Mouse (Mus musculus) layer of hippocampus, adult 11-12 months (tissue): ENCODE measurements around the gene Rapgef5.

Experiments
- DNase-seq: peaks from one replicate; pipeline ENCODE4 v3.0.0; 2022; ENCODE audit warnings: low spot score

Gene Rapgef5

DNA sequence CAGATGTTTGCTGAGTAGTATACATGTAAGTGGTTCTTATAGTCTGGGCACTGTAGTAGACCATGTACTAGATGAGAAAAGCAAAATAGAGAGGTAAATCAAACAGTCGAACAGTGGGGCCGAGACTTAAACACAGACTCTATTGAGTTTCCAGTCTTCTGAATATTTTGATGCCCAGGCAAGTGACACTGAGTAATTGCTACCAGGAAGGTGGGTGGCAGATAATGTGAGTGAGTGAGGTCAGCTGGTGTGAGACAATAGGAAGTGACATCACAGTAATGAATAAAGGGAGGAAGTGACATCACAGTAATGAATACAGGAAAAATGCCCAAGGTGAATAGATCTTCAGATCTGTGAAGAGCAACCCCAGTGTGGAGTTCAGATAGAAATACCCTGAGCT, at the start of gene Rapgef5:
TSS of gene Rapgef5 (plus strand) at position 301 of the 400 bp plus-strand sequence.
- DNase-seq = no peak

- no peak for DNase-seq
Observed at GRCm38 (mm10) chr12:117468329-117468728, 48.0 kb upstream of the Rapgef5 start.

GRCm38 (mm10) chr12:117479014-117479413, 37.3 kb upstream of the Rapgef5 start:
- DNase-seq = no peak

DNA sequence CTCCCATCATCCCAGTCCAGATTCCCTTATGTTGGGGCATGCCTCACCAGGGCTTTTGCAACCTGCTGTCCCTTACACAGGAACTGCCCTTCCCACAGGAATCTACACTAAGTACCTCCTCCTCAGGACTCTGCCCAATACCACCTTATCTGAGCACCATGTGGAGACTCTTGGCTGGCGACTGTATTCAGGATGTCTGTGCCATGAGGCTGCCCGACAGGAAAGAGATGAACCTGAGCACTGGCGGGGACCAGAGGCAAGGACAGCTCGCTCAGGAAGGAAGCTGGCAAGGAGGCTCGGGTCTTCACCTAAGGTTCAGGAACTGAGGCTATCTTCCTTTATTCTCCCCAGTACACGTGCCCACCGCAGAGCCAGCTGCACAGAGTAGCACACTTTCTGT, 36.6 kb upstream of the Rapgef5 start:
- no peak for DNase-seq

DNA sequence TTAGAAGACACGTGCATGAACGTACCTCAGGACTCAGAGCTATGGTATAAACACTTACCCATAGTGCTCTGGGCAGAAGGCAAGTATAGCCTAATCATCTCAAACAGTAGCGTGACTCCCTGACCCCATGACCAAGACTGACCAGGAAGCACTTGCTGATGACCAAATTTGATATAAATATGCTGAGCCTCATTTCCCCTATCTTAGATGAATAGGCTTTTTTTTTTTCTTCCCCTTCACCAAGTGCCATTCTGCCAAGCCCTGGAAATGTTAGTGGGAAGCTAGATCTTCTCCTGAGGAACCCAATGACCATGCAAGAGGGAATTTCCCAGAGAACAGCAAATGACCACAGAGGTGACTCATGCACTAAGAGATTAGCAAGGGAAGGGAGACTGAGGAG, 35.3 kb upstream of the Rapgef5 start:
- DNase-seq = no peak

DNA sequence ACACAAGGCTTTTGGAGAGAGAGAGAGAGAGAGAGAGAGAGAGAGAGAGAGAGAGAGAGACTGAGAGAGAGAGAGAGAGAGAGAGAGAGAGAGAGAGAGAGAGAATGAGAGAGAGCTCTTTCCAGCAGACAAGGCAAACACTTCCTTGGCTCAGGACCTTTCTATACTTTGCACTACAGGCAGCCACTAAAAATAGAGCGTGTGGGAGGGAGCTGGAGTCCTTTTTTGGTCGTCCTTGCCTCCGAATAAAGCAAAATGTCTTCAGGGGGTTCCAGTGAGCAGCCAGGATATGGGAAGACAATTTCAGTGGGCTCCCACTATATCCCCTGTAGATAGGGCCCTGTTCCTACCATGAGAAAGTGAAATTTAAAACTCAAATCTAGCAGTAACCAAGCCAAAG, 33.6 kb upstream of the Rapgef5 start:
- peak; percentile 28 for DNase-seq

DNA sequence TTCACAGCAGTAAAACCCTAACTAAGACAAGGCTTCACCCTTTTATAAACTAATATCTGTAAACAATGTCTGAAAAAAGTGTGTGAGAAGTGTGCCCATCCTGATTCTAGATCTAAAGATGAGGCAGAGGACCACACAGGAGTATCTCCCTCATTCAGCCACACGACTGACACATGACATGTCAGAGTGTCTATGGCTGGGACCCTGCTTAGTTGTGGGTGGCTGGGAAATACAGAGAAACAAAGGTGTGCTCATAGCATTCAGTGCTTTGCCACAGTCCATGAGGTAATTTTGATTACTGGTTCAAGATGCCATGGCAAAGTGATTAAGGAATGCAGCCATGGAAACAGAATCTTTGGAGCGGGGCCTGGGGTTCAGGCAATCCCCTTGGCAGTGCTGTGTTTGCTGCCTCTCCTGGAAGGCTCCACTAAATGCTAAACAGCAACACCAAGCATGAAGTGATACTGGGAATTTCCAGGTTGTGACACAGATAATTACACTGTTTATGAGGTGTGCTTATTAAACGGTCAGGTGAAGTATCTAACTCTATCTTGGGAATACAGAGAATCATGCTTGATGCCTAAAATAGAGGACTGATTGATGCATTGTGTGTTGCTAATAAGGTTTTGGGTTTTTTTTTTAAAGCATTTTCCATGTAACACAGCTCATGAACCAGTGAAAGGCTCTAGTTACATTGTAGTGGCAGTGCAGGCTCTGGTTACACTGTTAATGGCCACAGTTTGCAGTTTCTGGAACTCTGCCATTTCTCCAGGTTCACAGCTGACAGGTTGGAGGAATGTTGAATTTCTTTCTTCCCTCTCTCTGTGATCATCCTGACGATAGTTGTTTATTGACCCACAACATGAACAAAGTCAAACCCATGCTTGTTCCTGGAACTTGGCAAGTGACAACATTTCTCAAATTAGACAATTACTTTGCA, 29.9 kb upstream of the Rapgef5 start:
- no peak for DNase-seq

GRCm38 (mm10) chr12:117496501-117497176, 19.6 kb upstream of the Rapgef5 start:
- no peak for DNase-seq

DNA sequence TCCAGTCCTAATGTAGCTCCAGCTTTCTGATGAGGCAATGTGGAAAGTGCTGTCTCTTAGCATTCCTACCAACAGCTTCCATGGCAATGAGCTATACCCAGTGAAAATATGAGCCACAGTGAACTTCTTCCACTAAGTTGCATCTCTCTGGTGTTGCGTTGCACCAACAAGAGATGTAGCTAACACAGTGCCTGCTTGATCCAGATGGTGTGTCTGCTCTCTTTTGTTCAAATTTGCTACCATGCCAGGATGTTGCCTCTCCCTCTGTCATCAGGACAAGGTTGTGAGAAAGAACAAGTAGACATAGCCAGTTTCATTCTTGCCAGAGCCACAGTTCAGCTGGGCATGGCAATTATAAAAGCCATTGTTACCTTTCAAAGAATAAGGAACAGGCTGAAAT, 18.9 kb upstream of the Rapgef5 start:
- DNase-seq = no peak

DNA sequence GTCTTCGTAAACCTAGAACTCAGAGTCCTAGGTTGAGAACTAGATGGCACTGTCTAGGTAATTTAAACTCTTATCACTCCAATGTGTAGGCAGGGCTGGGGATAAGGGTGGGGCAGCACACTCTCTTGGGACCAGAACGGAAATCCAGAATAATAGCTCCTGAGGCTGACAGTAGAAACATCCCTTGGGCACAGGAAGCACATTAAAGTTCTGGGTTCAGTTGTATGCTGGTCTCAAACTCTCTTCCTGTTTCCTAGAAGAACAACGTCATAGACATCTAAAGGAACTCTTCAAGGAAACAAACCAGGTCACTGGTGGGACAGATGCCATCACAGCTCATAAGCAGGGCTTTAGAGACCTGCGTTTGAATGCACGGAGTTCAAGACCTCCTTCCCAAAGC, 17.0 kb upstream of the Rapgef5 start:
- no peak for DNase-seq

DNA sequence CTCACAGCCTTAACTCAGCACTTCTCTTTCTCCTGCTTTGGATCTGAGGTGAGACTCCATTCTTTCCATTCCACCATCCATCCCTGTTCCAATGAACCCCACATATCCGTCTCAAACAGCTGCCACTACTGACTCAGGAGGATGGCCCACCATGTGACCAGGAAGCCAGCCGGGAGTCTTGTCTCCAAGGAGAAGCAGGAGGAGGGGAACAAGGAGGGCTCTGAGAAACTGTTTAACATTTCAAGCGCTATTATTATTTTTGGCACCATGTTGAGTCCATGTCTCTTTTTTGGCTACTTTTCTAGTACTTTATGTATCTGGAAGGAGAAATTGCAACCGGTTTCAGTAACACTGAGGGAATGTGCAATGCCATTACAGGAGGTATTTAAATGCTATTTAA, 15.1 kb upstream of the Rapgef5 start:
- peak; percentile 57 for DNase-seq

DNA sequence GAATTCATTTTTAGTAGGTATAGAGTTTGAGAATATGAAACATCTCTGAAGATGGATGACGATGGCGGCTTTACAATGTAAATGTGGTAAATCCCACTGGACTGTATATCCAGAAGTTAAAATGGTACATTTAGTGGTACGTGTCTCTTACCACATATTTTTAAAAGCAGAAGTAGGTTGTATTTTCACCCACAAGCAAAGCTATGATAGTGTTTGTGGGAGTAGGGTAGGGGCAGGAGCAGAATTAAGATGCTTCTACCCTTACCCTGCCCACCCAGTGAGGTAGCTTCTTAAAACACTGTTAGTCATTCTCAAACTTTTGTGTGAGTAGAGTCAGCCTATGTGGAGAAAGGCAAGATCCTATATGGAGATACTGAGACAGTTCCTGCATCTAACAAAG, 13.4 kb upstream of the Rapgef5 start:
- no peak for DNase-seq

GRCm38 (mm10) chr12:117505163-117505562, 11.1 kb upstream of the Rapgef5 start:
- DNase-seq = no peak

- no peak for DNase-seq
Observed at GRCm38 (mm10) chr12:117507772-117508171, 8.5 kb upstream of the Rapgef5 start.

GRCm38 (mm10) chr12:117509919-117510318, 6.4 kb upstream of the Rapgef5 start:
- no peak for DNase-seq

DNA sequence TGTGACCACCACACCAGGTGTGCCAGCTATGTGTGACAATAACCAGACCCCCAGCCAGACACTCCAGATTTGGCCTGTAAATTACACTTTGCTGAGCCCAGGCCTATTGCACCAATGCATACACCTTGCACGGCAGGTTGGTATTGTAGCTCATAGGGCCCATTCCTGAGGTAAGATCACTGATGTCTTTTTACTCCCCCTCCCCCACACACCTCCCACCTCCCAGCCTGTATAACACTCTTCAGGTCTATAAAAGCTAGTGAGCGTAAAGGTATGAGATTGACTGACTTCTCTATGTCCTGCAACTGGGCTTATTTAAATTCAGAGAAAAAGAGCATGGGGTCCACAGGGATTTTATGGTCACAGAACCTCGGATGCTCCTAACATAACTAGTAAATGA, 3.8 kb upstream of the Rapgef5 start:
- no peak for DNase-seq

GRCm38 (mm10) chr12:117513150-117513932, 2.9 kb upstream of the Rapgef5 start:
- DNase-seq = no peak

- no peak for DNase-seq
Observed at GRCm38 (mm10) chr12:117517275-117517936, 1.1 kb downstream of the Rapgef5 start.

DNA sequence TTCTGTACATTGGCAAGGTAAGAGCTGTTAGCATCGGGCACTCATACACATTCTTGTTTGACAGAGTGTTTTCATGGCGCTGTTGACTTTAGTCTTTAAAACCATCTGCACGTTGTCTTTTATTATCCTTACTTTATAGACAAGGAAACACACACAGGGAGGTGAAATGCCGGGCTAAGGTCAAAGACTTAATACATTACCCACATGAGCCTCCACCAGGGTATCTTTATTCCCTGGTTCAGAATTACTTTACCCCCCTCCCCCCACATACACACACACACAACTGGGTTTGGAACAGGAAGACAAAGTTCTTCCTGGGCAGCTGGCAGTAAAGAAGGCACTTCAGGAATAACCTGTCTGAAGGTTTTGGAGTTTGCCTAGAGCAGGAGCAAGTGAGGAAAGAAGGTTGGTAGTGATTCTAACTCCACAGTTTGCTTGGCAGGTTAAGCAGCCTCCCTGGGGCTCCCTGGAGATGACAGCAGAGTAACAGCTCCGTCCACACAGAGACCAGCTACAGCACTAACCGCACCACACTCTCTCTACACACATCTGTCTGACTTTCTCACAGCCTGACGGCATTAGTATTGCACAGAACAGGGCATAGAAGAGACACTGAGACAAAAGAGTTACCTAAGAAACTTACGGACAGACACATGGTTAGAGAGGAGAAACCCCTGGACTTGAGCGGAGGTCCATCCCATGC, 8.2 kb downstream of the Rapgef5 start:
- no peak for DNase-seq

DNA sequence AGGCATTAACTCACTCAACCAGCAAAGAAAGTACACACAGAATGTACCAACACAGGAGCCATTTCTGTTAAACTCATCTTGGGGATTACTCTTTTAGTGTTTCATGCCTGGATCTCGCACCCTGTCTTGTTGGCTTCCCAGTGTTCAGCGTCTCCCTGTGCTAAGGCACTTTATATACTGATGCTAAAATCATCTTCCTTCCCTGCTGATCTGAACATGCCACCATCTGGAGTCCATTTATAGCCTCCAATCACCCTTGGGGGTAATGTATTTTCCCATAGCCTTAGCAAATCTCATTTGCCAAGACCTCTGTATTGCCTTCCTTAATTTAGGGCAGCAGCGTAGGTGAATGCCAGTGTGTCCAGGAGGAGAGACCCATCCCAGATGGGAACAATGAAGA, 11.6 kb downstream of the Rapgef5 start:
- DNase-seq = no peak

GRCm38 (mm10) chr12:117528509-117529145, 12.3 kb downstream of the Rapgef5 start:
- DNase-seq = no peak
